Mouse (Mus musculus): ENCODE results near the gene Clp1. TPM values are rescaled to one million over a fixed set of nuclear protein-coding genes. Genes with fewer than 3 reads are reported as not detected.

The Clp1 gene
- polyA plus RNA-seq, 1 experiment from 2014 or later, result 48.5 TPM

- Histone ChIP-seq H3K27me3 (ENCODE audit: control insufficient read depth, insufficient read depth, low read length) (no peaks in the 10 kb centered on the region), H3K36me3 (ENCODE audit: control insufficient read depth, insufficient read depth, low read length) (peaks cover 2% of the 10 kb centered on the region; the same call in 1 of the 2 replicates), H3K4me2 (ENCODE audit: low read depth) (0 out of 2 replicates have a peak overlapping the region, but pooled peaks have one; percentile 1), H3K4me1 (ENCODE audit: control insufficient read depth, insufficient read depth, low read length) (no peaks in the 10 kb centered on the region), H3K4me3 (ENCODE audit: low read depth, low read length) (no peak overlapping the region), H3K27ac (ENCODE audit: low read depth, low read length) (no peak overlapping the region), H3K9me3 (ENCODE audit: control insufficient read depth, low read length) (no peaks in the 10 kb centered on the region), H3K9ac (ENCODE audit: low read length) (no peak overlapping the region)
- ATAC-seq (ENCODE audit: insufficient read depth, low FRiP score, low TSS enrichment) (no peak), DNase-seq (ENCODE audit: low spot score) (no peak)
- 92% methylated on average over 10 of the region's 10 CpGs for WGBS
Measured at GRCm38 (mm10) chr2:84725770-84726169, 1.4 kb downstream of the Clp1 start.

DNA sequence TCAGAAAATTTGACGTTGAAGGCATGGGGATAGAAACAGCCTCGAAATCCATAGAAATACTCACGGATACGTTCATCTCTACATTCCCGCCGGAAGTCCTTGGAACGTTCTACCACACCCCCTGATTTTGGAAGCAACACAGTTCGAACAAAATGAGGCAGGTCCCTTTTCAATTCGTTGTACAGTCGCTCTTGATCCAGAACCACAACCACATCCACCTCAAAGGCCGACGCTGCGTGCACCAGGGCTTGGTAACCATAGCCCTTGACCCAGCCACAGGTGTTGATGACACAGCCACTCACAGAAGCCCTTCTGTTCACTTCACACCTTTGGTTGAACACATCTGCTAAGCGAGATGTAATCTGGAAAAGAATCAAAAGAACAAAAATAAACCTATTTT, 3.3 kb downstream of the Clp1 start:
- Histone ChIP-seq H3K27ac (ENCODE audit: low read depth, low read length) (no peak overlapping the region), H3K9ac (ENCODE audit: low read length) (no peak overlapping the region), H3K9me3 (ENCODE audit: control insufficient read depth, low read length) (no peaks in the 10 kb centered on the region), H3K4me3 (ENCODE audit: low read depth, low read length) (no peak overlapping the region), H3K4me1 (ENCODE audit: control insufficient read depth, insufficient read depth, low read length) (no peaks in the 10 kb centered on the region), H3K27me3 (ENCODE audit: control insufficient read depth, insufficient read depth, low read length) (no peaks in the 10 kb centered on the region), H3K36me3 (ENCODE audit: control insufficient read depth, insufficient read depth, low read length) (peaks cover 2% of the 10 kb centered on the region; the same call in 1 of the 2 replicates), H3K4me2 (ENCODE audit: low read depth) (no peak overlapping the region)
- ATAC-seq (ENCODE audit: insufficient read depth, low FRiP score, low TSS enrichment), result no peak
- no peak for DNase-seq (ENCODE audit: low spot score)
- 93% methylated on average over 14 of the region's 14 CpGs for WGBS

- Histone ChIP-seq H3K27me3 (ENCODE audit: control insufficient read depth, insufficient read depth, low read length) (no peaks in the 10 kb centered on the region), H3K36me3 (ENCODE audit: control insufficient read depth, insufficient read depth, low read length) (peaks cover 2% of the 10 kb centered on the region; the same call in 1 of the 2 replicates), H3K4me2 (ENCODE audit: low read depth) (no peak overlapping the region), H3K4me3 (ENCODE audit: low read depth, low read length) (no peak overlapping the region), H3K4me1 (ENCODE audit: control insufficient read depth, insufficient read depth, low read length) (peaks cover 4% of the 10 kb centered on the region; the same call in 1 of the 2 replicates), H3K27ac (ENCODE audit: low read depth, low read length) (no peak overlapping the region), H3K9me3 (ENCODE audit: control insufficient read depth, low read length) (no peaks in the 10 kb centered on the region), H3K9ac (ENCODE audit: low read length) (no peak overlapping the region)
- DNase-seq (ENCODE audit: low spot score), result no peak
- 69% methylated on average over 3 of the region's 3 CpGs for WGBS
- ATAC-seq (ENCODE audit: insufficient read depth, low FRiP score, low TSS enrichment), result no peak
Measured at GRCm38 (mm10) chr2:84721182-84721581, 6.0 kb downstream of the Clp1 start.

GRCm38 (mm10) chr2:84720718-84721117, 6.4 kb downstream of the Clp1 start:
- Histone ChIP-seq H3K27me3 (ENCODE audit: control insufficient read depth, insufficient read depth, low read length) (no peaks in the 10 kb centered on the region), H3K9me3 (ENCODE audit: control insufficient read depth, low read length) (no peaks in the 10 kb centered on the region), H3K4me1 (ENCODE audit: control insufficient read depth, insufficient read depth, low read length) (peaks cover 5% of the 10 kb centered on the region; the same call in 1 of the 2 replicates), H3K27ac (ENCODE audit: low read depth, low read length) (no peak overlapping the region), H3K9ac (ENCODE audit: low read length) (no peak overlapping the region), H3K4me2 (ENCODE audit: low read depth) (no peak overlapping the region), H3K4me3 (ENCODE audit: low read depth, low read length) (no peak overlapping the region), H3K36me3 (ENCODE audit: control insufficient read depth, insufficient read depth, low read length) (peaks cover 2% of the 10 kb centered on the region; the same call in 1 of the 2 replicates)
- ATAC-seq (ENCODE audit: insufficient read depth, low FRiP score, low TSS enrichment) (no peak), DNase-seq (ENCODE audit: low spot score) (no peak)
- WGBS, result 88% methylated on average over 2 of the region's 2 CpGs

- H3K36me3 ChIP-seq (ENCODE audit: control insufficient read depth, insufficient read depth, low read length), result no peaks in the 10 kb centered on the region
- H3K4me2 ChIP-seq (ENCODE audit: low read depth), result no peak overlapping the region
- no peak overlapping the region for H3K9ac ChIP-seq (ENCODE audit: low read length)
- DNase-seq (ENCODE audit: low spot score) (no peak), ATAC-seq (ENCODE audit: insufficient read depth, low FRiP score, low TSS enrichment) (no peak)
- 93% methylated on average over 4 of the region's 4 CpGs for WGBS
- H3K4me1 ChIP-seq (ENCODE audit: control insufficient read depth, insufficient read depth, low read length), result peaks cover 14% of the 10 kb centered on the region
- H3K4me3 ChIP-seq (ENCODE audit: low read depth, low read length), result no peak overlapping the region
- no peak overlapping the region for H3K27ac ChIP-seq (ENCODE audit: low read depth, low read length)
- no peaks in the 10 kb centered on the region for H3K27me3 ChIP-seq (ENCODE audit: control insufficient read depth, insufficient read depth, low read length)
- H3K9me3 ChIP-seq (ENCODE audit: control insufficient read depth, low read length), result no peaks in the 10 kb centered on the region
Measured at GRCm38 (mm10) chr2:84717357-84717756, 9.8 kb downstream of the Clp1 start.

DNA sequence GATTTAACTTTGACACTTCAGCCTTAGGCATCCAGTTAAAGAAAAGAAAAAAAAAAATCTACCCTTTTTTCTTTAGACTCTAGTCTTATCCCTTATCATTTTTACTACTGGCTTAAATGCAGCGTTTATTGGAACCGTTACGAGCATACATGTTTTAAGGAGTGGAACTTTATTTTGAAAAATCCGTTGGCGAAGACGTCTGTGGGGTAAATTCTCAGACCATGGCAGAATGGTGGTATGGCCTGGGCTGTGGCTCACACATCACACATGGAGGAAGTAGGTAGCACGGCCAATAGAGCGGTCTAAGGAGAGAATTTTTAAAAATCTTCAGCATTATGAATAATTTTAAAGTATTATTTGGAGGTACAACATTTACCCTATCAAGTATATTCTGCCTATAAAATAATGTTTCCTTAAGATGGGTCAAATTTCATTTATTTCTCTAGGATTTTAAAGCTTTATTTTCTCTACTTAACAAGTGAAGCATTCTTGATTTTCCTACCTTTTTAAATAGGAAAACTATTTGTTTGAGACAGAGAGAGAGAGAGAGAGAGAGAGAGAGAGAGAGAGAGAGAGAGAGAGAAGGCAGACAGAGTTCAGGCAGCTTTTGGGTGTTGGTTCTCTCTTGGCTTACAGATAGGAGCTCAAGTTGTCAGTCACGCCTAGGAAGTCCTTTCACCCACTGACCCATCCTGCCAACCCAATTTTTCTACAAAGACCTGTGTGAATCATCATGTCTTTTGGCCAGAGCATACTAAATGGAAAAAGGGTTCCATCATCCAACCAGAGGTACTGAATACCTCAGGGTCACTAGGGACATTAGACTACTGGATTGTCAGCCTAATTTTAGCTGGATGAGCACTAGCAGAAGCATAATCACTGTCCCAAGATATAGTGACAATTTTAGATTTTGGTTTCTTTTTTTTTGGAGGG, 10.5 kb downstream of the Clp1 start:
- Histone ChIP-seq H3K4me3 (ENCODE audit: low read depth, low read length) (peak overlapping the region; percentile 87), H3K9me3 (ENCODE audit: control insufficient read depth, low read length) (no peaks in the 10 kb centered on the region), H3K27me3 (ENCODE audit: control insufficient read depth, insufficient read depth, low read length) (no peaks in the 10 kb centered on the region), H3K36me3 (ENCODE audit: control insufficient read depth, insufficient read depth, low read length) (no peaks in the 10 kb centered on the region), H3K9ac (ENCODE audit: low read length) (peak overlapping the region; percentile 86), H3K4me2 (ENCODE audit: low read depth) (peak overlapping the region; percentile 81), H3K4me1 (ENCODE audit: control insufficient read depth, insufficient read depth, low read length) (peaks cover 14% of the 10 kb centered on the region), H3K27ac (ENCODE audit: low read depth, low read length) (peak overlapping the region; percentile 86; the same call in 1 of the 2 replicates)
- 39% methylated on average over 9 of the region's 9 CpGs for WGBS
- no peak for ATAC-seq (ENCODE audit: insufficient read depth, low FRiP score, low TSS enrichment)
- DNase-seq (ENCODE audit: low spot score), result no peak

- WGBS, result under 1% methylated on average over 33 of the region's 33 CpGs
Measured at GRCm38 (mm10) chr2:84715562-84716361, 11.4 kb downstream of the Clp1 start.

DNA sequence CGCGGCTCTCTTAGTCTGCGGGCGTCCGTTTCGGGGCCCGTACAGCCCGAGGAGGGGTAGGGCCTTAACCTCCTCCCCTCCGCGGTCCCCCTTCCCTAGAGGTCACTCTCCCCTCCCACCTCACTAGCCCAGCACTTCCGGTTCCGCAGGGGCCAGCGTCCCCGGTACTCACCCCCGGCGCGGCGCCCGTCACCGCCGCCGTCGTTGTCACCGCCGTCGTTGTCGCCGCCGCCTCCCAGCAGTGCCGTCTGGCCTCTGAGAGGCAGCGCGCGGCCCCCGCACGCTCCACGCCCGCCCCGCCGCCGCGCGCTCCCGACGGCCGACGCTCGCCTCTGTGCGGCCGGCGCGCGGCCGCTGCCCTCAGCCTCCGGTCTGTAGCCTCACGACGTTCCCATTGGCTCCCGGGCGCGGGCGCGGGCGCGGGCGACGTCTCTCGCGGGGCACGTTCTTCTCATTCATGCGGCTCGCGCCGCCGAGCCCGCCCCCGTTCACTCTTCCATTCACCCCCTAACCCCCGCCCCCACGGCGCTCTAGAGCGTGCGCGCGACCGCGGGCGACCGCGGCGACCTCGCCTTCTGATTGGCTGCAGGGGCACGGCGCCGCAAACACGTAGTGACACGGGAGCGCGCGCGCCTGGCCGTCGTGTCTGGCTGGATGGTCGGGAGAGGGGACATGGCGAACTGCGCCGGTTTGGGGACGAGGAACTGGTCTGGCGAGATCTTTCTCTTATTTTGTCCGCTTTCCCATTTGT, 12.2 kb downstream of the Clp1 start, which contains the start of gene Zdhhc5:
TSS of gene Zdhhc5 (minus strand) at position 370 of the 751 bp plus-strand sequence.
- Histone ChIP-seq H3K36me3 (ENCODE audit: control insufficient read depth, insufficient read depth, low read length) (peaks cover 2% of the 10 kb centered on the region; the same call in 1 of the 2 replicates), H3K4me1 (ENCODE audit: control insufficient read depth, insufficient read depth, low read length) (peaks cover 14% of the 10 kb centered on the region), H3K9ac (ENCODE audit: low read length) (peak within 1 kb of the TSS; percentile 86), H3K4me3 (ENCODE audit: low read depth, low read length) (peak within 1 kb of the TSS; percentile 87), H3K4me2 (ENCODE audit: low read depth) (peak within 1 kb of the TSS; percentile 81), H3K9me3 (ENCODE audit: control insufficient read depth, low read length) (no peaks in the 10 kb centered on the region), H3K27ac (ENCODE audit: low read depth, low read length) (peak within 1 kb of the TSS; percentile 95), H3K27me3 (ENCODE audit: control insufficient read depth, insufficient read depth, low read length) (no peaks in the 10 kb centered on the region)
- ATAC-seq (ENCODE audit: insufficient read depth, low FRiP score, low TSS enrichment) (peak; percentile 96), DNase-seq (ENCODE audit: low spot score) (peak; percentile 99)
- WGBS, result under 1% methylated on average over 90 of the region's 107 CpGs

More at GRCm38 (mm10) chr2:84715562-84716361, 11.4 kb downstream of the Clp1 start:
- DNase-seq (ENCODE audit: low spot score) (peak; percentile 69), ATAC-seq (ENCODE audit: insufficient read depth, low FRiP score, low TSS enrichment) (peak; percentile 94)
- no peaks in the 10 kb centered on the region for H3K9me3 ChIP-seq (ENCODE audit: control insufficient read depth, low read length)
- no peaks in the 10 kb centered on the region for H3K36me3 ChIP-seq (ENCODE audit: control insufficient read depth, insufficient read depth, low read length)
- peak overlapping the region; percentile 86 for H3K9ac ChIP-seq (ENCODE audit: low read length)
- peak overlapping the region; percentile 81 for H3K4me2 ChIP-seq (ENCODE audit: low read depth)
- H3K27me3 ChIP-seq (ENCODE audit: control insufficient read depth, insufficient read depth, low read length), result no peaks in the 10 kb centered on the region
- peaks cover 14% of the 10 kb centered on the region for H3K4me1 ChIP-seq (ENCODE audit: control insufficient read depth, insufficient read depth, low read length)
- H3K4me3 ChIP-seq (ENCODE audit: low read depth, low read length), result peak overlapping the region; percentile 87
- H3K27ac ChIP-seq (ENCODE audit: low read depth, low read length), result peak overlapping the region; percentile 95

Measured in neural tube, embryonic 11.5 days (tissue).